Mouse (Mus musculus): ENCODE measurements around the gene Mup5. TPM values are rescaled to one million over a fixed set of nuclear protein-coding genes. Genes with fewer than 3 reads are reported as not detected.
"Not testable (repeated sequence)": the region's sequence is repeated elsewhere in the genome, so short reads cannot be mapped to it uniquely, and the experiment has no call there.

The Mup5 gene
- not detected for total RNA-seq (2021)
- long read RNA-seq: 0 reads

GRCm38 (mm10) chr4:61834952-61835708, at the start of gene Mup5:
TSS of gene Mup5 (minus strand) at chr4:61835233.
- DNase-seq (ENCODE audit: low spot score in 2 of 2): peak in 1 of 2 experiments; percentile 5

GRCm38 (mm10) chr4:61858160-61858559, 23.1 kb upstream of the Mup5 start:
- DNase-seq (ENCODE audit: low spot score in 2 of 2): peak in 1 of 2 experiments; percentile 8

GRCm38 (mm10) chr4:61855831-61856698, 21.0 kb upstream of the Mup5 start:
- no peak for DNase-seq (ENCODE audit: low spot score in 2 of 2)

- DNase-seq (ENCODE audit: low spot score in 2 of 2): no peak
These were observed 20.3 kb upstream of the Mup5 start for GRCm38 (mm10) chr4:61855344-61855743.

GRCm38 (mm10) chr4:61844758-61845455, 9.9 kb upstream of the Mup5 start:
- DNase-seq (ENCODE audit: low spot score in 2 of 2): no peak

GRCm38 (mm10) chr4:61829211-61829610, 5.8 kb downstream of the Mup5 start:
- DNase-seq (ENCODE audit: low spot score in 2 of 2): no peak

- no peak for DNase-seq (ENCODE audit: low spot score in 2 of 2)
These were observed 11.8 kb downstream of the Mup5 start for GRCm38 (mm10) chr4:61823185-61823584.

GRCm38 (mm10) chr4:61822541-61822940, 12.5 kb downstream of the Mup5 start:
- not testable (repeated sequence) for DNase-seq (ENCODE audit: low spot score in 2 of 2)

GRCm38 (mm10) chr4:61815602-61816001, 19.4 kb downstream of the Mup5 start:
- DNase-seq (ENCODE audit: low spot score in 2 of 2): no peak

- no peak for DNase-seq (ENCODE audit: low spot score in 2 of 2)
These were observed 21.6 kb downstream of the Mup5 start for GRCm38 (mm10) chr4:61813435-61813834.

GRCm38 (mm10) chr4:61811193-61811592, 23.8 kb downstream of the Mup5 start:
- DNase-seq (ENCODE audit: low spot score in 2 of 2): peak; percentile 13 to 47

- DNase-seq (ENCODE audit: low spot score in 2 of 2): not testable (repeated sequence)
These were observed 26.1 kb downstream of the Mup5 start for GRCm38 (mm10) chr4:61808926-61809325.

GRCm38 (mm10) chr4:61789699-61790098, 45.3 kb downstream of the Mup5 start:
- not testable (repeated sequence) for DNase-seq (ENCODE audit: low spot score in 2 of 2)

- DNase-seq (ENCODE audit: low spot score in 2 of 2): not testable (repeated sequence)
These were observed 50.8 kb downstream of the Mup5 start for GRCm38 (mm10) chr4:61784231-61784630.

GRCm38 (mm10) chr4:61782169-61782568, 52.9 kb downstream of the Mup5 start, which contains the start of gene Mup19:
TSS of gene Mup19 (minus strand) at chr4:61782269.
- not testable (repeated sequence) for DNase-seq (ENCODE audit: low spot score in 2 of 2)

Other genes with a start within 250 kb of the Mup5 start
- gene Mup17, start 239.4 kb downstream of the Mup5 start, total RNA-seq (2021): not detected
- gene Mup18, start 161.1 kb downstream of the Mup5 start, total RNA-seq (2021): not detected
- gene Mup19, start 53.0 kb downstream of the Mup5 start, total RNA-seq (2021): not detected
- not detected for gene Mup20, start 218.9 kb upstream of the Mup5 start, total RNA-seq (2021)